Mouse (Mus musculus): ENCODE measurements at regions not wholly inside any gene's neighbourhood (a gene's known extent, or its start where the extent isn't known, plus 50 kb on each side); places are given as distances from the start of the nearest gene placed in this dataset.

- TF ChIP-seq POLR2A (IDR thresholded peaks at IDR 0.05; ENCODE audit: low read depth, low read length): no peak
- TF ChIP-seq CTCF (IDR thresholded peaks at IDR 0.05; ENCODE audit: extremely low read depth, insufficient read depth, insufficient read length, insufficient replicate concordance): no peak
Measured at GRCm38 (mm10) chr8:82469824-82470223, 66.8 kb upstream of the Il15 start.

Data from spleen, adult 2 months (tissue).